Mouse (Mus musculus) testis, adult 2 months (tissue): ENCODE measurements around the gene Adgrg1. TPM values are rescaled to one million over a fixed set of nuclear protein-coding genes. Genes with fewer than 3 reads are reported as not detected.

ENCODE experiments used
- H3K27ac ChIP-seq: fragments of 200-500 bp; 2 replicates; pipeline ENCODE4 v1.5.1; 2012; ENCODE audit warnings: low read depth, low read length; ENCODE audit not compliant: control insufficient read depth, insufficient read depth
- H3K27me3 ChIP-seq: fragments of 200-500 bp; 2 replicates; pipeline ENCODE4 v1.6.1; 2012; ENCODE audit warnings: mild to moderate bottlenecking, low read length, moderate library complexity; ENCODE audit not compliant: control insufficient read depth, insufficient read depth
- H3K36me3 ChIP-seq: fragments of 200-500 bp; 2 replicates; pipeline ENCODE4 v1.6.1; 2012; ENCODE audit warnings: mild to moderate bottlenecking, low read length; ENCODE audit not compliant: control insufficient read depth, insufficient read depth
- H3K4me1 ChIP-seq: fragments of 200-500 bp; 2 replicates; pipeline ENCODE4 v1.6.1; 2012; ENCODE audit warnings: low read length; ENCODE audit not compliant: control insufficient read depth, insufficient read depth
- H3K4me3 ChIP-seq: fragments of 200-500 bp; 2 replicates; pipeline ENCODE4 v1.5.1; 2012; ENCODE audit warnings: low read depth, mild to moderate bottlenecking, low read length, moderate library complexity, mixed read lengths; ENCODE audit not compliant: control insufficient read depth
- CTCF ChIP-seq: fragments of 200-500 bp; IDR thresholded peaks from 2 replicates; pipeline ENCODE4 v1.5.1; 2012; ENCODE audit warnings: low read depth, mild to moderate bottlenecking, inconsistent platforms, low read length, moderate library complexity; ENCODE audit not compliant: control insufficient read depth, insufficient read depth, insufficient replicate concordance
- POLR2A ChIP-seq: fragments of 200-500 bp; IDR thresholded peaks from 2 replicates; pipeline ENCODE4 v1.6.1; 2012; ENCODE audit warnings: low read depth, mild to moderate bottlenecking, inconsistent platforms, low read length, moderate library complexity; ENCODE audit not compliant: control insufficient read depth
- polyA plus RNA-seq: library from polyadenylated mRNA; depleted of rRNA; stranded (reverse); fragments of >200 nt; gene quantifications from 2 replicates; pipeline ENCODE4 v1.2.3, GENCODE M21; 2012; rRNA removed

Adgrg1 gene
- polyA plus RNA-seq, 1 experiment: 62.3 TPM

- peaks cover 1% of the 10 kb centered on the region; the same call in 1 of the 2 replicates for H3K36me3 ChIP-seq
- no peak overlapping the region for H3K4me3 ChIP-seq
- H3K27me3 ChIP-seq: no peaks in the 10 kb centered on the region
- peaks cover 13% of the 10 kb centered on the region for H3K4me1 ChIP-seq
- TF ChIP-seq POLR2A (no peak), CTCF (no peak)
- H3K27ac ChIP-seq: no peak overlapping the region
Measured at GRCm38 (mm10) chr8:95059812-95060533, 85.4 kb downstream of the Adgrg1 start.

Other genes starting within 250 kb of the Adgrg1 start
- 9.5 and 10.1 TPM in 2 replicates for gene Ccl22, start 229.2 kb upstream of the Adgrg1 start, polyA plus RNA-seq
- 5.4 and 6.4 TPM in 2 replicates for gene Cx3cl1, start 202.7 kb upstream of the Adgrg1 start, polyA plus RNA-seq
- gene Ccl17, start 164.3 kb upstream of the Adgrg1 start, polyA plus RNA-seq: 2.0 and 2.7 TPM in 2 replicates
- 52.1 and 74.1 TPM in 2 replicates for gene Coq9, start 136.4 kb upstream of the Adgrg1 start, polyA plus RNA-seq
- gene Ciapin1, start 136.4 kb upstream of the Adgrg1 start, polyA plus RNA-seq: 58.3 and 77.3 TPM in 2 replicates
- gene Polr2c, start 117.3 kb upstream of the Adgrg1 start, polyA plus RNA-seq: 54.8 and 58.9 TPM in 2 replicates
- 1.5 and 1.6 TPM in 2 replicates for gene Dok4, start 98.4 kb upstream of the Adgrg1 start, polyA plus RNA-seq
- 0.59 and 2.1 TPM in 2 replicates for gene Ccdc102a, start 56.7 kb upstream of the Adgrg1 start, polyA plus RNA-seq
- 0.15 and 0.26 TPM in 2 replicates for gene Adgrg5, start 51.1 kb upstream of the Adgrg1 start, polyA plus RNA-seq
- gene Adgrg3, start 42.9 kb downstream of the Adgrg1 start, polyA plus RNA-seq: 0.31 and 0.49 TPM in 2 replicates
- 82.6 and 87.3 TPM in 2 replicates for gene Drc7, start 80.4 kb downstream of the Adgrg1 start, polyA plus RNA-seq
- 180 and 199 TPM in 2 replicates for gene Katnb1, start 106.4 kb downstream of the Adgrg1 start, polyA plus RNA-seq
- gene Kifc3, start 228.1 kb downstream of the Adgrg1 start, polyA plus RNA-seq: 63.9 and 76.7 TPM in 2 replicates